ENCODE assay signal across 8 mouse cellular contexts in genomic region chr9:54068777-54069176, GRCm38 (mm10). TPM values are rescaled to one million over a fixed set of nuclear protein-coding genes. Genes with fewer than 3 reads are reported as not detected.
DNase-seq lines count a peak whose midpoint lies in the region; ATAC-seq and TF ChIP-seq lines count a peak whose summit lies in the region.

No protein-coding gene starts in this region.

- no peaks in the 10 kb centered on the region for H3K9me3 ChIP-seq in embryonic facial prominence, embryonic 11.5 days (replicated peaks; ENCODE audit: control insufficient read depth, low read length)
- no peaks in the 10 kb centered on the region for H3K9me3 ChIP-seq in limb, embryonic 10.5 days (replicated peaks)

- peak overlapping the region; percentile 51 for H3K4me3 ChIP-seq in embryonic facial prominence, embryonic 11.5 days (ENCODE audit: low read depth, low read length)
- peak overlapping the region; percentile 49 for H3K4me3 ChIP-seq in heart, adult 2 months
- peak overlapping the region; percentile 61 for H3K4me3 ChIP-seq in limb, embryonic 10.5 days

- ATAC-seq in embryonic facial prominence, embryonic 11.5 days (replicated peaks; ENCODE audit: insufficient number of reproducible peaks, low FRiP score, low TSS enrichment, low read depth) = no peak

- no peak overlapping the region; the same call in 1 of the 2 replicates for H3K9ac ChIP-seq in embryonic facial prominence, embryonic 11.5 days (replicated peaks; ENCODE audit: low read length)
- H3K9ac ChIP-seq in heart, adult 2 months (ENCODE audit: low read depth, low read length) = peak overlapping the region; percentile 18; the same call in 1 of the 2 replicates

- no peaks in the 10 kb centered on the region for H3K4me1 ChIP-seq in embryonic facial prominence, embryonic 11.5 days (ENCODE audit: control insufficient read depth, insufficient read depth, low read length)
- no peaks in the 10 kb centered on the region for H3K4me1 ChIP-seq in heart, adult 2 months (ENCODE audit: control insufficient read depth, insufficient read depth, low read length)
- peaks cover 21% of the 10 kb centered on the region for H3K4me1 ChIP-seq in limb, embryonic 10.5 days

- DNase-seq in adrenal gland, postnatal 36 days = peak; percentile 85
- peak; percentile 67 for DNase-seq in embryonic facial prominence, embryonic 11.5 days (ENCODE audit: low spot score)
- peak; percentile 81 to 87 for DNase-seq in heart, adult 2 months
- DNase-seq in kidney, adult 18-20 months = peak; percentile 85
- DNase-seq in limb, embryonic 10.5 days (ENCODE audit: low spot score) = peak; percentile 57
- peak; percentile 43 for DNase-seq in mesoderm, embryonic 11.5 days (ENCODE audit: low read depth, low spot score)
- DNase-seq in skeletal muscle tissue, adult 2 months (ENCODE audit: low read depth, low spot score) = peak; percentile 40
- DNase-seq in T-cell, adult 2 months (ENCODE audit: low spot score) = no peak

- WGBS in embryonic facial prominence, embryonic 11.5 days = 0% methylated on average over 11 of the region's 11 CpGs
- under 1% methylated on average over 11 of the region's 11 CpGs for WGBS in heart, adult 2 months
- WGBS in limb, embryonic 10.5 days = under 1% methylated on average over 11 of the region's 11 CpGs

- H3K4me2 ChIP-seq in embryonic facial prominence, embryonic 11.5 days (ENCODE audit: low read depth, low read length) = peak overlapping the region; percentile 97

- H3K27me3 ChIP-seq in embryonic facial prominence, embryonic 11.5 days (ENCODE audit: control insufficient read depth, insufficient read depth, low read length) = peaks cover 10% of the 10 kb centered on the region
- no peaks in the 10 kb centered on the region; the same call in 1 of the 2 replicates for H3K27me3 ChIP-seq in heart, adult 2 months (ENCODE audit: control insufficient read depth, insufficient read depth, low read length)
- peaks cover 59% of the 10 kb centered on the region for H3K27me3 ChIP-seq in limb, embryonic 10.5 days (ENCODE audit: low read depth, poor library complexity, severe bottlenecking)

- intact Hi-C loops in heart, adult 2 months (cut with DNase I) = no loop called here

- no peaks in the 10 kb centered on the region for H3K79me2 ChIP-seq in heart, adult 2 months (replicated peaks; ENCODE audit: control insufficient read depth, insufficient read depth, low read length)

- no peak for TF ChIP-seq EP300 in heart, adult 2 months (IDR thresholded peaks at IDR 0.05; ENCODE audit: insufficient read depth, low read depth, low read length)

- no peaks in the 10 kb centered on the region for H3K36me3 ChIP-seq in embryonic facial prominence, embryonic 11.5 days (replicated peaks; ENCODE audit: control insufficient read depth, insufficient read depth, low read depth, low read length)
- no peaks in the 10 kb centered on the region for H3K36me3 ChIP-seq in heart, adult 2 months (ENCODE audit: control insufficient read depth, insufficient read depth, low read length)
- H3K36me3 ChIP-seq in limb, embryonic 10.5 days = no peaks in the 10 kb centered on the region

- no peak overlapping the region for H3K27ac ChIP-seq in embryonic facial prominence, embryonic 11.5 days (replicated peaks; ENCODE audit: low read depth, low read length)
- H3K27ac ChIP-seq in heart, adult 2 months = peak overlapping the region; percentile 54
- no peak overlapping the region for H3K27ac ChIP-seq in limb, embryonic 10.5 days

- TF ChIP-seq CTCF in heart, adult 2 months (IDR thresholded peaks at IDR 0.05) = no peak

- 0 out of 2 replicates have a peak, but pooled peaks have one; percentile 28 for TF ChIP-seq POLR2A in heart, adult 2 months (IDR thresholded peaks at IDR 0.05; ENCODE audit: insufficient read depth, low read depth, low read length)

RNA-seq across cellular contexts. Expression of gene Tnfaip8l3, which starts 0.6 kb away (rescaled TPM):
- total RNA-seq in adrenal gland, postnatal 36 days (2021) = under 1 TPM; 0.10 TPM
- 0.04 TPM in 1 of 2 replicates, not detected in the other for polyA plus RNA-seq in embryonic facial prominence, embryonic 11.5 days (2014; fragmentation: Nextera tagmentation; extraction: Ambion mirVana)
- under 1 TPM; 0.20 to 0.26 TPM for total RNA-seq in heart, adult 2 months (2021)
- 0.16 and 0.23 TPM in 2 replicates for polyA plus RNA-seq in heart, adult 2 months (2012; rRNA removed)
- polyA plus RNA-seq in limb, embryonic 10.5 days (2016; fragmentation: Nextera tagmentation; extraction: Ambion mirVana) = 0.11 TPM in 1 of 2 replicates, not detected in the other
